Mouse (Mus musculus): ENCODE measurements around the gene Dnm1l.
"Not testable (repeated sequence)": the region's sequence is repeated elsewhere in the genome, so short reads cannot be mapped to it uniquely, and the experiment has no call there.

DNA sequence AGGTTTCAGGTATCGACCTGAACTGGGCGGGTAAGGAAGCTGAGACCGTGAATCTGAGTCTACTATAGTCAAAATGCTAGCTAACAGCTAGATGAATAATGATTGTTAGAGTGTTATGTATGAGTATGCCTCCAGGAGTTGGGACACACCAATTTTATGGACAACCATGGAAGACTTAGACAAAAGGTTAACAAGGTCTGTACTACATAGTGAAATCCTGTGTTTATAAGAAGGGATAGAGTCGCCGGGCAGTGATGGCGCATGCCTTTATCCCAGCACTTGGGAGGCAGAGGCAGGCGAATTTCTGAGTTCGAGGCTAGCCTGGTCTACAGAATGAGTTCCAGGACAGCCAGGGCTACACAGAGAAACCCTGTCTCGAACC is 333 bp upstream of the Dnm1l start:
- not testable (repeated sequence) for TF ChIP-seq CTCF (IDR thresholded peaks at IDR 0.05; ENCODE audit: borderline replicate concordance, control insufficient read depth, extremely low read depth, insufficient read depth, low read length, poor library complexity); POLR2A (IDR thresholded peaks at IDR 0.05; ENCODE audit: control insufficient read depth, extremely low read depth, insufficient read depth, low read length, poor library complexity)

Data from thymus, adult 2 months (tissue).